Mouse (Mus musculus) megakaryocyte progenitor cell, adult 5-6 weeks (primary cell): ENCODE results near the gene Cc2d1a. TPM values are rescaled to one million over a fixed set of nuclear protein-coding genes. Genes with fewer than 3 reads are reported as not detected.

Experiments used
- ATAC-seq: replicated peaks from 2 replicates; pipeline ENCODE4 v1.8.0; 2016; ENCODE audit warnings: mild to moderate bottlenecking, moderate TSS enrichment, inconsistent platforms; ENCODE audit not compliant: poor library complexity
- total RNA-seq, 2 experiments: library from RNA; stranded (forward) in 1 of 2; stranded (reverse) in 1 of 2; fragments of 157-497, 149-512 nt in 1 of 2; fragments of 200-1000 nt in 1 of 2; gene quantifications; 2 replicates each; pipeline versions ENCODE4 v1.2.3 to v1.2.4; 2015 to 2017

Gene Cc2d1a
- total RNA-seq, 2 experiments from 2014 or later = 5.7 to 7.3 TPM

- no peak for ATAC-seq
Measured at GRCm38 (mm10) chr8:84178592-84178991, 30.9 kb upstream of the Cc2d1a start.

- no peak for ATAC-seq
Measured at GRCm38 (mm10) chr8:84177405-84177804, 29.7 kb upstream of the Cc2d1a start.

- ATAC-seq = no peak
Measured at GRCm38 (mm10) chr8:84176560-84176959, 28.8 kb upstream of the Cc2d1a start.

GRCm38 (mm10) chr8:84173861-84174260 is 26.1 kb upstream of the Cc2d1a start:
- peak; percentile 66 for ATAC-seq

GRCm38 (mm10) chr8:84170096-84170495 is 22.4 kb upstream of the Cc2d1a start:
- ATAC-seq = no peak

GRCm38 (mm10) chr8:84167696-84168095 is 20.0 kb upstream of the Cc2d1a start:
- peak; percentile 63 for ATAC-seq

GRCm38 (mm10) chr8:84157620-84158019 is 9.9 kb upstream of the Cc2d1a start:
- ATAC-seq = peak; percentile 68

- no peak for ATAC-seq
Measured at GRCm38 (mm10) chr8:84149181-84149580, 1.4 kb upstream of the Cc2d1a start.

- ATAC-seq = no peak
Measured at GRCm38 (mm10) chr8:84148531-84148850, 755 bp upstream of the Cc2d1a start.

- peak; percentile 9 for ATAC-seq
Measured at GRCm38 (mm10) chr8:84147324-84147766, 391 bp downstream of the Cc2d1a start.

- ATAC-seq = no peak
Measured at GRCm38 (mm10) chr8:84144636-84145245, 3.0 kb downstream of the Cc2d1a start.

- ATAC-seq = no peak
Measured at GRCm38 (mm10) chr8:84140838-84141237, 6.9 kb downstream of the Cc2d1a start.

- no peak for ATAC-seq
Measured at GRCm38 (mm10) chr8:84137848-84138247, 9.9 kb downstream of the Cc2d1a start.

- ATAC-seq = peak; percentile 60
Measured at GRCm38 (mm10) chr8:84132225-84132624, 15.5 kb downstream of the Cc2d1a start.

GRCm38 (mm10) chr8:84130806-84131205 is 16.9 kb downstream of the Cc2d1a start:
- ATAC-seq = no peak

GRCm38 (mm10) chr8:84128277-84128676 is 19.5 kb downstream of the Cc2d1a start:
- no peak for ATAC-seq

GRCm38 (mm10) chr8:84127202-84127901 is 20.4 kb downstream of the Cc2d1a start:
- peak; percentile 64 for ATAC-seq

GRCm38 (mm10) chr8:84126742-84127141 is 21.0 kb downstream of the Cc2d1a start:
- ATAC-seq = peak; percentile 6; the same call in 1 of the 2 replicates

GRCm38 (mm10) chr8:84125656-84126055 is 22.1 kb downstream of the Cc2d1a start, which contains the start of gene Podnl1:
Gene Podnl1, plus strand, starts transcription at chr8:84125989.
- ATAC-seq = 0 out of 2 replicates have a peak, but pooled peaks have one; percentile 20

GRCm38 (mm10) chr8:84122151-84122550 is 25.6 kb downstream of the Cc2d1a start:
- no peak for ATAC-seq

GRCm38 (mm10) chr8:84115646-84116045 is 32.1 kb downstream of the Cc2d1a start:
- ATAC-seq = no peak

GRCm38 (mm10) chr8:84106216-84107040 is 41.3 kb downstream of the Cc2d1a start:
- ATAC-seq = no peak
